Mouse (Mus musculus): ENCODE measurements around the gene Cyb561. TPM values are rescaled to one million over a fixed set of nuclear protein-coding genes. Genes with fewer than 3 reads are reported as not detected.

The Cyb561 gene
- polyA plus RNA-seq, 1 experiment from 2014 or later: 34.0 TPM

GRCm38 (mm10) chr11:105968948-105969347, 15.8 kb upstream of the Cyb561 start:
- TF ChIP-seq CTCF (IDR thresholded peaks at IDR 0.05; ENCODE audit: low read depth): no peak
- H3K27me3 ChIP-seq (ENCODE audit: insufficient read depth, low read length): 0 out of 2 replicates have a peak, but pooled peaks cover 11% of the 10 kb centered on the region
- H3K27ac ChIP-seq: no peak overlapping the region
- no peaks in the 10 kb centered on the region for H3K9me3 ChIP-seq (replicated peaks; ENCODE audit: low read length)
- peaks cover 7% of the 10 kb centered on the region; the same call in 1 of the 2 replicates for H3K4me1 ChIP-seq (replicated peaks; ENCODE audit: insufficient read depth, low read length)
- peak overlapping the region; percentile 38 for H3K4me3 ChIP-seq (replicated peaks; ENCODE audit: low read depth, low read length)
- peak overlapping the region; percentile 89; the same call in 1 of the 2 replicates for H3K4me2 ChIP-seq (ENCODE audit: low read length)
- WGBS: 59% methylated on average over 10 of the region's 10 CpGs
- no peak for ATAC-seq (replicated peaks; ENCODE audit: low FRiP score, low read depth)
- H3K36me3 ChIP-seq (ENCODE audit: insufficient read depth, low read length): no peaks in the 10 kb centered on the region
- DNase-seq (ENCODE audit: low spot score): no peak
- no peak overlapping the region for H3K9ac ChIP-seq (ENCODE audit: low read depth, low read length)

DNA sequence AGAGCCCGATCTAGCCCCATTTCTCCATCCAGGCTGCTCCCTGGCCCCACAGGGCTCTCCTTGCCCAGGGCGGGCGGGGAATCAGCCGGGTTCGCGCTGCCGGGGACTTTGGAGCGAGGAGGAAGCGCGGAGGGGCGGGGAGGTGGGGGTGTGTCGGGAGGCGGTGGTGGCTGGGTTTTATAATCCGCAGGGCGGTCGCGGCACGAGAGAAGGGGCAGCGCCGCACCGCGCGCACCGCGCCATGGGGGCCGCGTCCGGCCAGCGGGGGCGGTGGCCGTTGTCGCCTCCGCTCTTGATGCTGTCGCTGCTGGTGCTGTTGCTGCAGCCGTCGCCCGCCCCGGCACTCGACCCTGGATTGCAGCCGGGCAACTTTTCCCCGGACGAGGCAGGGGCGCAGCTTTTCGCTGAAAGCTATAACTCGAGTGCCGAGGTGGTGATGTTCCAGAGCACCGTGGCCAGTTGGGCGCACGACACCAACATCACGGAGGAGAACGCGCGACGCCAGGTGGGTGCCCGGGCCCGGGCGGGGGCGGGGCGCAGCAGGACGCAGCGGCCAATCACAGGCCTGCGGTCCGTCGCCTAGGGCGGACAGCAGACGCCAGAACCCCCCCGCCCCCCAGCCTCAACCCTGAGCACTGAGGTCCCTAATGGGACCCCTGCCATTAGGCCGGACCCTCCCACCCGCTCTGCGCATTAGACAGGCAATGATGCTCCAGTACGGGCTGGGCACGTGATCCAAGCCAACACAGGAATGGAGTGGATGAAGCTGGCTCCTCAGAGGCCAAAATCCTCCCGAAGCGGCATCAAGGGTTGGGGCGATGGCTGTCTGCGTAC, 14.8 kb upstream of the Cyb561 start, which contains the start of gene Ace:
TSS of gene Ace (plus strand) at position 205 of the 834 bp plus-strand sequence.
- TF ChIP-seq CTCF (IDR thresholded peaks at IDR 0.05; ENCODE audit: low read depth): no peak

DNA sequence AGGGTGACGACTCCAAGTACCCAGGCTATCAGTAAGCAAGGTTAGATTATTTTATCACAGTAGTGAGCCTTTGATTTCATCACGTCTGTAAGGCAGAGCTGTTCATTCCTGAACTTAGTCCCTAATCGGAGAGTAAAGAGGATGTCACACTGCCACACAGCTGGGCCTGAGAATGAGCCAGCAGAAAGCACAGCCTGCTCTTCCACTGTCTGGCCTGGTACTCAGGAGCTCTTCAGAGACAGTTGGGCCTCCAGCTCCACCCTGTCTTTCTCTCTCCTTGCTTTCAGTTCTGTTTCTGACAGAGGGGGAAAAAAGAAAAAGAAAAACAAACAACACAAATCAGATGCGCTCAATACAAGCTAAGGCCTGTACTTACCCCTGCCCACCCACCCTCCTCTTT, 13.2 kb upstream of the Cyb561 start:
- ATAC-seq (replicated peaks; ENCODE audit: low FRiP score, low read depth): no peak
- no peak overlapping the region for H3K4me2 ChIP-seq (ENCODE audit: low read length)
- no peak overlapping the region for H3K9ac ChIP-seq (ENCODE audit: low read depth, low read length)
- H3K27me3 ChIP-seq (ENCODE audit: insufficient read depth, low read length): 0 out of 2 replicates have a peak, but pooled peaks cover 11% of the 10 kb centered on the region
- TF ChIP-seq CTCF (IDR thresholded peaks at IDR 0.05; ENCODE audit: low read depth): no peak
- H3K4me3 ChIP-seq (replicated peaks; ENCODE audit: low read depth, low read length): no peak overlapping the region
- no peaks in the 10 kb centered on the region for H3K9me3 ChIP-seq (replicated peaks; ENCODE audit: low read length)
- WGBS: 82% methylated on average over 4 of the region's 4 CpGs
- peaks cover 7% of the 10 kb centered on the region; the same call in 1 of the 2 replicates for H3K4me1 ChIP-seq (replicated peaks; ENCODE audit: insufficient read depth, low read length)
- no peak for DNase-seq (ENCODE audit: low spot score)
- no peak overlapping the region for H3K27ac ChIP-seq
- H3K36me3 ChIP-seq (ENCODE audit: insufficient read depth, low read length): no peaks in the 10 kb centered on the region

More for the DNA sequence above, 14.8 kb upstream of the Cyb561 start, which contains the start of gene Ace:
- Histone ChIP-seq H3K9ac (ENCODE audit: low read depth, low read length) (peak within 1 kb of the TSS; percentile 45), H3K27me3 (ENCODE audit: insufficient read depth, low read length) (0 out of 2 replicates have a peak, but pooled peaks cover 11% of the 10 kb centered on the region), H3K4me1 (replicated peaks; ENCODE audit: insufficient read depth, low read length) (peaks cover 7% of the 10 kb centered on the region; the same call in 1 of the 2 replicates), H3K9me3 (replicated peaks; ENCODE audit: low read length) (no peaks in the 10 kb centered on the region), H3K36me3 (ENCODE audit: insufficient read depth, low read length) (no peaks in the 10 kb centered on the region), H3K4me2 (ENCODE audit: low read length) (peak within 1 kb of the TSS; percentile 89), H3K27ac (peak within 1 kb of the TSS; percentile 25; the same call in 1 of the 2 replicates), H3K4me3 (replicated peaks; ENCODE audit: low read depth, low read length) (peak within 1 kb of the TSS; percentile 38)
- ATAC-seq (replicated peaks; ENCODE audit: low FRiP score, low read depth) (peak; percentile 47), DNase-seq (ENCODE audit: low spot score) (peak; percentile 12)
- under 1% methylated on average over 60 of the region's 76 CpGs for WGBS

GRCm38 (mm10) chr11:105964691-105965090, 11.6 kb upstream of the Cyb561 start:
- DNase-seq (ENCODE audit: low spot score) (no peak), ATAC-seq (replicated peaks; ENCODE audit: low FRiP score, low read depth) (no peak)
- H3K36me3 ChIP-seq (ENCODE audit: insufficient read depth, low read length): no peaks in the 10 kb centered on the region
- WGBS: 68% methylated on average over 5 of the region's 5 CpGs
- H3K9me3 ChIP-seq (replicated peaks; ENCODE audit: low read length): no peaks in the 10 kb centered on the region
- H3K4me3 ChIP-seq (replicated peaks; ENCODE audit: low read depth, low read length): no peak overlapping the region
- H3K27ac ChIP-seq: no peak overlapping the region
- H3K9ac ChIP-seq (ENCODE audit: low read depth, low read length): no peak overlapping the region
- H3K4me1 ChIP-seq (replicated peaks; ENCODE audit: insufficient read depth, low read length): peaks cover 7% of the 10 kb centered on the region; the same call in 1 of the 2 replicates
- H3K27me3 ChIP-seq (ENCODE audit: insufficient read depth, low read length): 0 out of 2 replicates have a peak, but pooled peaks cover 11% of the 10 kb centered on the region
- peak; percentile 38 for TF ChIP-seq CTCF (IDR thresholded peaks at IDR 0.05; ENCODE audit: low read depth)
- H3K4me2 ChIP-seq (ENCODE audit: low read length): no peak overlapping the region

DNA sequence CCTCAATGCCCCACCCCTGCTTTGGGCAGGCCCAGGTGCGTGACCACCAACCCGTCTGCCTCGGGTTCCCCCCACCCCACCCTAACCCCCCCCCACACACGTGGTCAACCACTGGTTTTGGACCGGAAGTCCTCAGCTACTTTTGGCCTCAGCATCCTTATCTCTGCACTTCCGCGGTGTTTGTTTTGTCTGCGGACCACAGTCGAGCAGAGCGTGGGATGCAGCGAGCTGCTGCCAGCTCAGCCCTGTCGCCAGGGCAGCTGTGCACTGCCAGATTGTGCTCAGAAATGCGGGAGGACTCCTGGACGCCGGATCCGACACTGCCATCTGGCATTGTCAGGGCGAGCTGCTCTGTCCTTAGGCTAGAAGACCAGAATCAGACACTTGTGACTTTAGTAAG, 6.2 kb upstream of the Cyb561 start:
- Histone ChIP-seq H3K9me3 (replicated peaks; ENCODE audit: low read length) (no peaks in the 10 kb centered on the region), H3K4me3 (replicated peaks; ENCODE audit: low read depth, low read length) (no peak overlapping the region), H3K27me3 (ENCODE audit: insufficient read depth, low read length) (no peaks in the 10 kb centered on the region), H3K36me3 (ENCODE audit: insufficient read depth, low read length) (no peaks in the 10 kb centered on the region), H3K9ac (ENCODE audit: low read depth, low read length) (no peak overlapping the region), H3K4me1 (replicated peaks; ENCODE audit: insufficient read depth, low read length) (no peaks in the 10 kb centered on the region), H3K27ac (no peak overlapping the region), H3K4me2 (ENCODE audit: low read length) (no peak overlapping the region)
- no peak for ATAC-seq (replicated peaks; ENCODE audit: low FRiP score, low read depth)
- 40% methylated on average over 17 of the region's 17 CpGs for whole genome bisulfite sequencing
- no peak for DNase-seq (ENCODE audit: low spot score)
- TF ChIP-seq CTCF (IDR thresholded peaks at IDR 0.05; ENCODE audit: low read depth): no peak

GRCm38 (mm10) chr11:105958566-105958965, 5.4 kb upstream of the Cyb561 start:
- Histone ChIP-seq H3K9me3 (replicated peaks; ENCODE audit: low read length) (no peaks in the 10 kb centered on the region), H3K4me2 (ENCODE audit: low read length) (no peak overlapping the region), H3K4me1 (replicated peaks; ENCODE audit: insufficient read depth, low read length) (no peaks in the 10 kb centered on the region), H3K9ac (ENCODE audit: low read depth, low read length) (no peak overlapping the region), H3K27me3 (ENCODE audit: insufficient read depth, low read length) (no peaks in the 10 kb centered on the region), H3K4me3 (replicated peaks; ENCODE audit: low read depth, low read length) (no peak overlapping the region), H3K36me3 (ENCODE audit: insufficient read depth, low read length) (no peaks in the 10 kb centered on the region), H3K27ac (no peak overlapping the region)
- no peak for TF ChIP-seq CTCF (IDR thresholded peaks at IDR 0.05; ENCODE audit: low read depth)
- no peak for ATAC-seq (replicated peaks; ENCODE audit: low FRiP score, low read depth)
- DNase-seq (ENCODE audit: low spot score): no peak
- 53% methylated on average over 1 of the region's 1 CpGs for WGBS

Data from kidney, postnatal 0 days (tissue).